Mouse (Mus musculus) yolk sac, embryonic 10.5 days (tissue): ENCODE data around the gene Rpl29.

ENCODE experiments used
- DNase-seq: peaks from one replicate; pipeline ENCODE4 v3.0.0-alpha.2; 2017; ENCODE audit warnings: low spot score

The Rpl29 gene

GRCm38 (mm10) chr9:106473081-106473752 lies 44.0 kb downstream of the Rpl29 start:
- DNase-seq = no peak

GRCm38 (mm10) chr9:106473753-106474105 lies 44.5 kb downstream of the Rpl29 start:
- no peak for DNase-seq

- DNase-seq = peak; percentile 68
These were observed 45.2 kb downstream of the Rpl29 start for GRCm38 (mm10) chr9:106474456-106474855.

DNA sequence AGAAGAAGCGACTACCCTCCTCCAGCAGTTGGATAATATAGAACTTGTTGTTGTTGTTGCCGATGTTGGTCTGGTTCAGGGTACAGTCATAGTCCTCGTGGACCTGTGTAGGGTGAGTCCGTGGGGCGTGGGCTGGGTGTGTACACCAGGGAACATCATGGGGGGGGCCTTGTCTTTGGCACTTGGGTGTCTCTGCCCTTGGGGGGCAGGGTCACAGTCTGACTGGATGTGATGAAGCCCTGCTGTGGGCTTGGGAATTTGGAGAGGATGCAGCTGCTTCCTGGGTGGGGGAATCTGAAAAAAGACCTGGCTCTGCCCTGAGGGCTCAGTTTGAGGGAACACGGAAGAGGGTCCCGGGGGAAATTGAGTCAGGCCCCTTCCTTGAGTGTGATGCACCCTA lies 45.8 kb downstream of the Rpl29 start:
- no peak for DNase-seq

DNA sequence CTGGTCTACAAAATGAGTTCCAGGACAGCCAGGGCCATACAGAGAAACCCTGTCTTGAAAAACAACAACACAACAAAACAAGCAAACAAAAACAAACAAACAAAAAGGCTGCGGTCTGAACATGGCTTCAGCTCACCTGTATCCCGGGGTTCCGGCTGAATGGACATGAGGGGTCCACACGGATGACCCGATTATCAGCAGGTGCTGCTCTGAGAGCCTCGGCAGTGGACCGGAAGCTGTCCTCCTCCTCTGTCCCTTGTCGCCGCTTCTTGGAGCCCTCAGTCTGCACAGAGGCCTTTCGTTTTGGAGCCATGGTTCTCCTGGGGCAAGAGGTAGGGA lies 46.4 kb downstream of the Rpl29 start, which contains the start of gene Rrp9:
TSS of gene Rrp9 (plus strand) at position 301 of the 339 bp plus-strand sequence.
- DNase-seq = no peak

- no peak for DNase-seq
These were observed 47.0 kb downstream of the Rpl29 start for GRCm38 (mm10) chr9:106476002-106476923.

DNA sequence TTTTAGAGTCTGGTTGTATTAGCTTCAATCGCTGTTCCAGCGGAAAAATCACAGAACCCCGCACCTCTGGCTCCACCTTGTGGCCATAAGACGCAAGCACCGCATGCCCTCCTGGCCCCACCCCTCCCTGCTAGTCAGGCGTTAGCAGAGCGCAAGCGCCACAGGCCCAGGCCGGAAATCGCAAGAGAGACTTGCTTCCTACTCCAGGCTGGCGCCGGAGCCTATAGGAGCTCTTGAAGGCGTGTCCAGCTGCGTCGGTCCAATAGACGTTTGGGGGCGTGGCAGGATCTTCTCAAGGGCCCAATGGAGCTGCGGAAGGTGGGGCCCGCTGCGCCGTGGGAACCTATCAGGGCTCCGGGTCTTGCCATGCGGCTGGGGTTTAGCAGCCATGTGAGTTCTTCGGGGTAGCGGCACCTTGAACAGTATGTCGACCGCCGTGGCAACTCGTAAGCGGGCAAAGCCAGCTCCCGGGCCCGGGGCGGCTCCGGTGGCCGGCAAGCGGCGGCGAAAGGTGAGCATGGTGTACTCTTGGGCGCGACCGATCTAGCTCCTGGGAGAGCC lies 47.8 kb downstream of the Rpl29 start, which contains the start of gene Parp3:
TSS of gene Parp3 (minus strand) at position 26 of the 561 bp plus-strand sequence.
- DNase-seq = peak; percentile 99

GRCm38 (mm10) chr9:106477649-106478048 lies 48.4 kb downstream of the Rpl29 start:
- DNase-seq = no peak

DNA sequence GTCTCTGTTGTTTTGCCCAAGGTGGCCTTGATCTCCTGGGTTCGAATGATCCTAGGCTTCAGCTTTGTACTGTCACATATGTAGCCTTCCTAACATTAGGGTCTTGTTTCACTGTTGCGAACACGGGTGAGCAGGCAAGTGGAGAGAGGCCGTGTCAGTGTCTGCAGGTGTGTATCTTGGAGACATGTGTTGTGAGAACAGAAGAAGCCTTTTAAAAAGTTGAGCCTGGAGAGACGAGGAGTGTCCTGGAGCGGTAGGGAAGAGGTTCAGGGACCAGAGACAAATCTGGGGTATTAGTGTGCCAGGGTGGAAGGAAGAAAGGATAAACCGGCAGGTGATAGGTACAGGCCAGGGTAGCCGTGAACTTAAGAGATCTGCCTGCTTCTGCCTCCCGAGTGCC lies 48.8 kb downstream of the Rpl29 start:
- no peak for DNase-seq

DNA sequence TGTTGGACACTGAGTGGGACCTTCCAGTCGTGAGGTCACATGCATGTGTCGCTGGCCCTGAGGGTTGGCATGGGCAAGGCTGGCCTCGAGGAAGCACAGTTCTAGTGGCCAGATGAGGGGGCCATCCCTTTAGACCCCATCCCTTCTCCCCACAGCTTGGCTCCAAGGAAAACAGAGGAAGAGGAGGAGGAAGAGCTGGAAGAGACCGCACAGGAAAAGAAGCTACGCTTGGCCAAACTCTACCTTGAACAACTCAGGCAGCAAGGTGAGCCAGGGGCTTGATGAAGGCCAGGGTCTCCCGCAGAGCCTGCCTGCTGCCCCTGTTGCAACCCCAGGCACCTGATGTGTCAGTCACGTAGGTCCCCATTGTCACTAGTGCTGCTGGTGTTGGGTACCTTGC lies 51.3 kb downstream of the Rpl29 start:
- no peak for DNase-seq

GRCm38 (mm10) chr9:106481075-106481474 lies 51.8 kb downstream of the Rpl29 start:
- DNase-seq = no peak
